Comparison of ENCODE assay signal across 1 mouse cellular context in the genomic region with DNA sequence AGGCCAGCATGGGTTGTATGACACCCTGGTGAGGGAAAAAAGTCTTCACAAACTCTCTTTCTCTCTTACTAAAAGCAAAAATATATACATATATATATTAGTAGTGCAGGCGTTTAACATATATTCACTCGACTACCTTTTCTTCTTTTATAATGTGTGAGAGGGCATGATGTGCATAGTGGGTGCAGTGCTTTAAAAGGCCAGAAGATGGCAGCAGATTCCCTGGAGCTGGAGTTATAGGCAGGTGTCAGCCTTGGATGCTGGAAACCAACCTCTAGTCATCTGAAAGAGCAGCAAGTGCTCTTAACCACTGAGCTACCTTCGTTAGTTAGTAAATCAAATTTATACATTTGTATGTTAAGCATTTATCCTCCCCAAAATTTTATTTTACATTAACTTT.
TF ChIP-seq lines count a peak whose summit lies in the region.

No protein-coding gene starts in this region.

TF ChIP-seq in MEL, 35 proteins besides CTCF, POLR2A, EP300 and RAD21 (continued from another document):
- TF ChIP-seq CHD2 (IDR thresholded peaks at IDR 0.05; ENCODE audit: low read length) (no peak), MEF2A (IDR thresholded peaks at IDR 0.05; ENCODE audit: extremely low read depth, insufficient replicate concordance, low read depth, low read length, poor library complexity, severe bottlenecking) (no peak), ZMIZ1 (IDR thresholded peaks at IDR 0.05; ENCODE audit: low read depth, low read length) (no peak), TAL1 (IDR thresholded peaks at IDR 0.05; ENCODE audit: low read length) (no peak), RCOR1 (IDR thresholded peaks at IDR 0.05; ENCODE audit: low read depth, low read length) (no peak)
